Mouse (Mus musculus) CH12.LX (cell line): ENCODE results near the gene Rnf38.

ENCODE experiments used
- CTCF ChIP-seq, 2 experiments: IDR thresholded peaks in 1 of 2; conservative IDR thresholded peaks in 1 of 2; 2 replicates each; pipeline ENCODE4 v1.5.1; 2011 to 2012; ENCODE audit warnings: low read depth in 2 of 2, low read length in 2 of 2, improper control_type of control experiment in 1 of 2, inconsistent platforms in 1 of 2, mild to moderate bottlenecking in 1 of 2, moderate library complexity in 1 of 2
- E2F4 ChIP-seq: IDR thresholded peaks from 2 replicates; pipeline ENCODE4 v1.6.1; 2011; ENCODE audit warnings: low read depth, low read length, improper control_type of control experiment; ENCODE audit not compliant: insufficient replicate concordance
- ELF1 ChIP-seq: IDR thresholded peaks from 2 replicates; pipeline ENCODE4 v1.6.1; 2014; ENCODE audit warnings: low read depth, mild to moderate bottlenecking, inconsistent platforms, low read length, improper control_type of control experiment
- ETS1 ChIP-seq: conservative IDR thresholded peaks from 2 replicates; pipeline ENCODE4 v1.6.1; 2012; ENCODE audit warnings: low read depth, mild to moderate bottlenecking, inconsistent platforms, low read length, improper control_type of control experiment, moderate library complexity
- POLR2A ChIP-seq: IDR thresholded peaks from 2 replicates; pipeline ENCODE4 v1.6.1; 2011; ENCODE audit warnings: low read depth, mild to moderate bottlenecking, improper control_type of control experiment, low read length
- TCF12 ChIP-seq: IDR thresholded peaks from 2 replicates; pipeline ENCODE4 v1.6.1; 2014; ENCODE audit warnings: low read depth, mild to moderate bottlenecking, inconsistent platforms, low read length, improper control_type of control experiment
- UBTF ChIP-seq: IDR thresholded peaks from 2 replicates; pipeline ENCODE4 v1.6.1; 2012; ENCODE audit warnings: low read depth, mild to moderate bottlenecking, inconsistent platforms, low read length, improper control_type of control experiment, moderate library complexity

DNA sequence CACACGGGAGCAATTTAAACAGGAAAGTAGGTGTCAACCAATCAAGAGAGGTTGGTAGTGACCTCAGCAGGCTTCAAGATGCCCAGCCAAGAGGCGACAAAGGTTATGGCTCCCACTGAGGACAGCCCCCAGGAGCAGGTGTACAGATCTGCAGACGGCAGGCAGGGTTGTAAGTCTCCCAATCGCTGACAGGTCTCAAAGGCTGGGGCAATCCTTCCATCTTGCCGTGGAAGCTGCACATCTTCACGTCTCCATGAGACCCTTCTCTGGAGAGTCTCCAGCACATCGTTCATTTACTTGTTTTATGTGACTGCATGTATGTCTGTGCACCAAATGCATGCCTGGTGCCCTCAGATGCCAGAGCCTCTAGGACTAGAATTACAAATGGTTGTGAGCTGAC lies 122.8 kb downstream of the Rnf38 start:
- TF ChIP-seq ELF1, result no peak
- TF ChIP-seq CTCF (conservative IDR thresholded peaks at IDR 0.05 in 1 of 2, IDR thresholded peaks at IDR 0.05 in 1 of 2; ENCODE audit: low read depth in 2 of 2, low read length in 2 of 2), result no peak
- TF ChIP-seq POLR2A, result no peak
- TF ChIP-seq UBTF, result no peak
- TF ChIP-seq E2F4, result no peak
- no peak for TF ChIP-seq ETS1
- no peak for TF ChIP-seq TCF12
